Mouse (Mus musculus): ENCODE results near the gene Hoxb9.

DNA sequence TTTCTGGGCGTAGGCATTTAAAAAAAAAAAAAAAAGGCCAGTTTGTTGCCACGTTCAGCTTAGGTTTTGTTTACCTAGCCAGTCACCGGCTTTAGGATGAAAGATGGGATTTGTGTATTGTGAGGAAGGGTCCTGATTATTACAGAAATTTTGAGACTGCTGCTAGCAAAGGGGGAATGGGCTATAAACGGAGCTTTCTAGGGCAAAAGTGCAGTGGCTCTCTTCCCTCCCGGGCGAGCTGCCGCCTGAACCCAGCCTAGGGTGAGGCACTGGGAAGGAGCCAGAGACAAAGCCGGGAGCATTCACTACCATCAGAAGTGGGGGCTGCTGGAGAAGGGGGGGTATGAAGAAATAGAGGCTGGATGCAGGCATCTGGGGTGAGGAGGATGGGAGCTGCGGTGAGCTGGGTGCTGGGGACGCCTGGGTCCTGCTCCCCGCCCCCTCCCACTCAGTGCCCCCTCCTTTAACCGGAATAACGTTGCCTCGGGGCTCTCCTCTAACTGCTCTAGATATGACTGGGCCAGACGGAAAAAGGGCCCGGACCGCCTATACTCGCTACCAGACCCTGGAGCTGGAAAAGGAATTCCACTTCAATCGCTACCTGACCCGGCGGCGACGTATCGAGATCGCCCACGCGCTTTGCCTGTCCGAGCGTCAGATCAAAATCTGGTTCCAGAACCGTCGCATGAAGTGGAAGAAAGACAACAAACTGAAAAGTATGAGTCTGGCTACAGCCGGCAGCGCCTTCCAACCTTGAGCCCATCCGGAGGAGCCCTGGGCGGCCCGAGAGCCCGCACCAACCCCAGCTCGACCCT is 33.3 kb downstream of the Hoxb9 start:
- TF ChIP-seq USF2 (conservative IDR thresholded peaks at IDR 0.05; ENCODE audit: low read depth, low read length) (no peak), CTCF (conservative IDR thresholded peaks at IDR 0.05 in 1 of 2, IDR thresholded peaks at IDR 0.05 in 1 of 2; ENCODE audit: low read depth in 2 of 2, low read length in 2 of 2) (no peak), MXI1 (IDR thresholded peaks at IDR 0.05; ENCODE audit: low read depth, low read length) (no peak), ZNF384 (IDR thresholded peaks at IDR 0.05; ENCODE audit: low read depth, low read length) (no peak), EP300 (IDR thresholded peaks at IDR 0.05; ENCODE audit: low read length) (no peak), POLR2AphosphoS2 (IDR thresholded peaks at IDR 0.05; ENCODE audit: low read depth, low read length) (no peak), POLR2A (IDR thresholded peaks at IDR 0.05; ENCODE audit: low read depth, low read length) (no peak)
